1 mouse cellular context compared by ENCODE assay signal in the genomic region with DNA sequence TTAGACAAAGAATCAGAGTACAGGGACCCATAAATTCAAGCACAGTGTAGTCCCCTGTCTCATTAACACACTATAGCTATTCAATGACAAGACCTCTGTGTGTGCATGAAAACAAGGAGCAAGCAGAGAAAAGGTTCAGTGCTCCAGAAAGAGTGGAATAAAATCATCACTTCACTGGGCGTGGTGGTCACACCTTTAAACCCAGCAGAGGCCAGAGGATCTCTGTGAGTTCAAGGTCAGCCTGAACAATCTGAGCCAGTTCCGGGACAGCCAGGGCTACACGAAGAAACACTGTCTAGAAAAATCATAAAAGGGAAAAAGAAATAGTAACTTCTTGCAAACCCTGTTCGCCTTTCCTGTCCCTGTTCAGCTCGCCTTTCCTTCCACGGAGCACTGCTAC.
TF ChIP-seq lines count a peak whose summit lies in the region.

No protein-coding gene starts in this region.

TF ChIP-seq in ES-E14, 5 proteins besides CTCF, POLR2A, EP300 and RAD21:
- TF ChIP-seq ZNF384 (IDR thresholded peaks at IDR 0.05; ENCODE audit: low read depth, low read length) (no peak), MAFK (IDR thresholded peaks at IDR 0.05; ENCODE audit: insufficient read depth, low read depth, low read length) (no peak), ZC3H11A (IDR thresholded peaks at IDR 0.05; ENCODE audit: borderline replicate concordance, low read depth, low read length) (no peak), HCFC1 (IDR thresholded peaks at IDR 0.05; ENCODE audit: borderline replicate concordance, insufficient read depth, low read length) (no peak), CHD2 (IDR thresholded peaks at IDR 0.05; ENCODE audit: low read depth, low read length) (no peak)
